Mouse (Mus musculus): ENCODE measurements around the gene Scap. TPM values are rescaled to one million over a fixed set of nuclear protein-coding genes. Genes with fewer than 3 reads are reported as not detected.
A peak's percentile ranks its signal among the peaks of the same experiment; 100 is the strongest.

Scap gene
- 55.1 and 57.3 TPM in 2 replicates for polyA plus RNA-seq (2015; fragmentation: Nextera tagmentation; extraction: Ambion mirVana)

- Histone ChIP-seq H3K4me3 (replicated peaks) (peak within 1 kb of the TSS; percentile 87), H3K9me3 (replicated peaks) (no peaks in the 10 kb centered on the region), H3K36me3 (no peaks in the 10 kb centered on the region), H3K27ac (replicated peaks) (peak within 1 kb of the TSS; percentile 56), H3K9ac (replicated peaks) (peak within 1 kb of the TSS; percentile 68), H3K4me1 (peaks cover 17% of the 10 kb centered on the region), H3K4me2 (peak within 1 kb of the TSS; percentile 93), H3K27me3 (replicated peaks) (no peaks in the 10 kb centered on the region)
- ATAC-seq (ENCODE audit: low FRiP score) = peak; percentile 90
- WGBS = under 1% methylated on average over 65 of the region's 78 CpGs
Observed at GRCm38 (mm10) chr9:110333135-110333895, at the start of gene Scap. Gene Scap (plus strand): TSS chr9:110333288.

DNA sequence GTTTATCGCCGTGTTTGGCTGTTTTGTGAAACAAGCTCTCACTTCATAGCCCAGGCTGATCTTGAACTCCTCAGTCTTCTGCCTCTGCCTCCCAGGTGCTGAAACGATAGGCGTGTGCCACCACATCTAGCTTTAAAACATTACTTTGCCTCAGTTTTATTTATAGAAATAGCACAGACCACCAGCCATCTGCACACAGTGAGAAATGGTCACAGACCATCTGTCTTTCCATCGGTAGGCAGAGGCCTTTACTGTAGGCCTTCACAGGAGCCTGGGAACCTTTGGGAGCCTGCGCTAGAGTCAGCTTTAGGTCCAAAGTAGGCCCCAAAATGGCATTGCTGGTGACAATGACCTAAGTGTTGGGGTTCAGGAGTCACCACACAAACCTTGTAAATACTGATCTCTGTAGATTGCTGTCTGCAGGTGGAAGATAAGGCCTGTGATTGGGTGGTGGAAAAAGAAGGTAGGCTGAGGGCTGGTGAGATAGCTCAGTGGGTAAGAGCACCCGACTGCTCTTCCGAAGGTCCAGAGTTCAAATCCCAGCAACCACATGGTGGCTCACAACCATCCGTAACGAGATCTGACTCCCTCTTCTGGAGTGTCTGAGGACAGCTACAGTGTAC lies 48.9 kb upstream of the Scap start:
- ATAC-seq (ENCODE audit: low FRiP score) = no peak
- peaks cover 3% of the 10 kb centered on the region; the same call in 1 of the 2 replicates for H3K4me1 ChIP-seq
- no peak overlapping the region for H3K4me2 ChIP-seq
- whole genome bisulfite sequencing = 93% methylated on average over 10 of the region's 10 CpGs
- no peak overlapping the region for H3K27ac ChIP-seq (replicated peaks)
- no peaks in the 10 kb centered on the region for H3K9me3 ChIP-seq (replicated peaks)
- no peaks in the 10 kb centered on the region for H3K27me3 ChIP-seq (replicated peaks)
- H3K36me3 ChIP-seq = no peaks in the 10 kb centered on the region
- no peak overlapping the region for H3K4me3 ChIP-seq (replicated peaks)
- no peak overlapping the region for H3K9ac ChIP-seq (replicated peaks)

DNA sequence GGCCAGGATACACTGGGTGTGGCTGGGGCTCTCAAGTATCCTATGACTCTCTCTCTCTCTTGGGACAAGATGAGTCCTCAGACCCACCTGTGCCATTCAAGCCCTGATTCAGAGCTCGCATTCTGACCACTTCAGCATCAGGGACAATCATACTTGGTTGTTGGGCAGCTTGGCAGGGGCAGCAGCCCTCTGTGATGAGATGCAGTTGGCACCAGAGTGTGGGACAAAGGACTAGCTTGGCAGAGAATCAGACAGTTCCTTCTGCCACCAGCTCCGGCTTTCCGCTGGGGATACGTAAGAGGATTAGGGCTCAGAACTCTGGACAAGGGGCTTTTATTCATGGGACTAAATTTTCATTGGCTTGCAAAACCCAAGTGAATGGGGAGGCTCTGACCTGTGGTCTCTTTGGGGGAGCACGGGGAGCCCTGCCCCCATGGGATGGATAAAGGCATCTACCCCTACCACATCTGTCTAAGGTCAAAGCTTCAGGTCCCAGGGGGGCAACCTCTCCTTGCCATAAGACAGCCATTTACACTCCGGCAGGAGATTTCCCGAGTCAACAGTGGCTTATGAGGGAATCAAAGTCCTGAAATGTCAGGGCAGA lies 45.7 kb upstream of the Scap start:
- Histone ChIP-seq H3K4me1 (peaks cover 3% of the 10 kb centered on the region; the same call in 1 of the 2 replicates), H3K4me3 (replicated peaks) (no peak overlapping the region), H3K36me3 (no peaks in the 10 kb centered on the region), H3K4me2 (no peak overlapping the region), H3K27me3 (replicated peaks) (no peaks in the 10 kb centered on the region), H3K9me3 (replicated peaks) (no peaks in the 10 kb centered on the region), H3K27ac (replicated peaks) (0 out of 2 replicates have a peak overlapping the region, but pooled peaks have one; percentile 18), H3K9ac (replicated peaks) (no peak overlapping the region)
- no peak; the same call in 1 of the 2 replicates for ATAC-seq (ENCODE audit: low FRiP score)
- 66% methylated on average over 7 of the region's 7 CpGs for WGBS

DNA sequence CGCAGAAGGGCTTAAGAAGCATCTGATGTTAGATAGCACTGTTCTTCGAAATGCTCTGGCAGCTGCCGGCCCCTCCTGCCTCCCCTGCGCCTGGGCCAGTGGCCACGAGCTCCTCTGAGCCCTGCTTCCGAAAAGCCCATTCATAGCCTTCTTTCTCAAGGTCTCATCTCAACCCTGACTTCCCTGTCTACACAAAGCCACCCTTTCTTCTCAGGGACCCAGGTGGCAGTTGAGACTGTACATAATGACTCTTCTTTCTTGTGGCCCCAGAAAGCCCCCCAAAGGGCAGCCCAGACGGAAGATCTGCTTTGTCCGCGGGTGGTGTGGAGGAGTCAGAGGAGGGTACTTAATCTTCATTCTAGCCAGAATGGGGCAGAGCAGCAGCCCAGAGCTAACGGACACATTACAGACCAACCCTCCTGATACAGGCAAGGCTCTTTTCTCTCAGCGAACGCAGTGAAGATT lies 39.8 kb upstream of the Scap start:
- Histone ChIP-seq H3K9me3 (replicated peaks) (no peaks in the 10 kb centered on the region), H3K4me1 (peaks cover 10% of the 10 kb centered on the region; the same call in 1 of the 2 replicates), H3K9ac (replicated peaks) (no peak overlapping the region), H3K27me3 (replicated peaks) (no peaks in the 10 kb centered on the region), H3K4me3 (replicated peaks) (no peak overlapping the region), H3K4me2 (no peak overlapping the region), H3K27ac (replicated peaks) (no peak overlapping the region), H3K36me3 (no peaks in the 10 kb centered on the region)
- ATAC-seq (ENCODE audit: low FRiP score) = 0 out of 2 replicates have a peak, but pooled peaks have one; percentile 15
- 49% methylated on average over 12 of the region's 12 CpGs for WGBS

DNA sequence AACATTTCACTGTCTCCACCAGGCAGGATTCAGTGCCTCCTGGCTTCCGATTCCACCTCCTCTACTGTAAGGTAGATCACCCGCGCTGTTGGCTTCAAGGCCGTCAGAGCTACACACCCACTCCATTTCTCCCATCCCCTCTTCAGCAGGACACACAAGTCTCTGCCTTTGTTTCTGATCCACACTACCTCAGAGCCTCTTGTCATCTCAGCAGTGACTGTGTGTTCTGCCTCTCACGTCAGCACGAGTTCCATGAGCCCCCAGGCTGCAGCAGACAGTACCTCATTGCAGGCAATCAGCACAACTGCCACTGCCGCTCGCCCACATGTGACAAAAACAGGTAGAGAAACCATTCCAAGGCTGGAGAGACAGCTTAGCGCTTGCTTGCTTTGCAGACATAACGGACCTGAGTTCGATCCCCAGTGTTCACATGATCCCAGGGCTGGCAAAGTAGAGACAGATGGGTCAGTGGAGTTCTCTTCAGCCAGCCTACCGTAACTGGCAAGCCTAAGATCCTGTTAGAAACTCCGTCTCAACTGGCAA lies 39.1 kb upstream of the Scap start:
- Histone ChIP-seq H3K27me3 (replicated peaks) (no peaks in the 10 kb centered on the region), H3K27ac (replicated peaks) (0 out of 2 replicates have a peak overlapping the region, but pooled peaks have one; percentile 15), H3K4me2 (no peak overlapping the region), H3K4me1 (peaks cover 10% of the 10 kb centered on the region; the same call in 1 of the 2 replicates), H3K36me3 (no peaks in the 10 kb centered on the region), H3K4me3 (replicated peaks) (no peak overlapping the region), H3K9ac (replicated peaks) (no peak overlapping the region), H3K9me3 (replicated peaks) (no peaks in the 10 kb centered on the region)
- ATAC-seq (ENCODE audit: low FRiP score) = no peak
- 90% methylated on average over 13 of the region's 13 CpGs for WGBS

DNA sequence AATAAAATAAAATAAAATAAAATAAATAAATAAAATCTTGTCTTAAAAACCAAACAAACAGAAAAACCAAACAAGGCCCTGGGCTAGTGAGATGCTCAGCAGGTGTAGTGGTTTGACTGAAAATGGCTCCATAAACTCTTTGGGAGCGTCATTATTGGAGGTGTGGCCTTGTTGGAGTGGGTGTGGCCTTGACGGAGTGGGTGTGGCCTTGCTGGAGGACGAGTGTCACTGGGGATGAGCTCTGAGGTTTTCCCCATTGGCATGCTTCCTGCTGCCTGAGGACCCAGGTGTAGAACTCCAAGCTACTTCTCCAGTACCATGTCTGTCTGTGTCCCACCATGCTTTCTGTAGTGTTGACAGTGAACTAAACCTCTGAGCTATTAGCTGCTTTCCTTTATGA lies 38.3 kb upstream of the Scap start:
- no peak for ATAC-seq (ENCODE audit: low FRiP score)
- Histone ChIP-seq H3K4me3 (replicated peaks) (no peak overlapping the region), H3K9me3 (replicated peaks) (no peaks in the 10 kb centered on the region), H3K9ac (replicated peaks) (no peak overlapping the region), H3K36me3 (no peaks in the 10 kb centered on the region), H3K27me3 (replicated peaks) (no peaks in the 10 kb centered on the region), H3K27ac (replicated peaks) (no peak overlapping the region), H3K4me1 (peaks cover 10% of the 10 kb centered on the region; the same call in 1 of the 2 replicates), H3K4me2 (no peak overlapping the region)
- 52% methylated on average over 3 of the region's 3 CpGs for WGBS

DNA sequence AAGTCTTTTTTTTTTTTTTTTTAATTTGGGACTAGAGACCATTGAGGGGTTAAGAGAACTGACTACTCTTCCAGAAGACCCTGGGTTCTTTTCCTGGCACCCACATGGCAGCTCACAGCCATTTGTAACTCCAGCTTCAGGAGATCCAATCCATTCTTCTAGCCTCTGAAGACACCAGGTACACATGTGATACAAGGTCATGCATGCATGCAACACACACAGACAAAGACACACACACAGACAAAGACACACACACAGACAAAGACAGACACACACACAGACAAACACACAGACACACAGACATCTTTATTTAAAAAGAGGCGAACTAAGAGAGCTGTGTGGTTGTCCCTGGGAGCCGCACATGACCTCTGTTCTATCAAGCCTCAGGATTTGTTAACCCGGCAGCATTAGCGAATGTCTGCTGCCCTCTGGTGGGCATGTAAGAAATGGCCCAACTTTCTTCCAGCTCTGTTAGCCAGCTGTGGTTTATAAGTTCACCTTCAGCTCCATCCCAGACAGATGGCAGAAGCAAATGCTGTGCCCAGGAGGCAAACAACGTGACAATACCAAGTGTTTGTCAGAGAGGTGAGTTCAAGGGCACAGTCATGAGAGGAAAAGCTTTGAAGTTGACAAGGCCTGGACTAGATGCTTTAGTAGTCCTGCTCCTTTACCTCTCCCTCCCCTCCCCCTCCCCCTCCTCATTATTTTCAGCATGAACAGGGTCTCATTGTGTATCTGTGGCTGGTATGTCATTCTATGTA lies 36.0 kb upstream of the Scap start:
- peaks cover 10% of the 10 kb centered on the region; the same call in 1 of the 2 replicates for H3K4me1 ChIP-seq
- H3K27ac ChIP-seq (replicated peaks) = 0 out of 2 replicates have a peak overlapping the region, but pooled peaks have one; percentile 5
- no peak overlapping the region; the same call in 1 of the 2 replicates for H3K4me2 ChIP-seq
- ATAC-seq (ENCODE audit: low FRiP score) = peak; percentile 70
- H3K27me3 ChIP-seq (replicated peaks) = no peaks in the 10 kb centered on the region
- H3K4me3 ChIP-seq (replicated peaks) = no peak overlapping the region
- WGBS = 0% methylated on average over 5 of the region's 5 CpGs
- H3K36me3 ChIP-seq = no peaks in the 10 kb centered on the region
- H3K9me3 ChIP-seq (replicated peaks) = no peaks in the 10 kb centered on the region
- no peak overlapping the region for H3K9ac ChIP-seq (replicated peaks)

- peak overlapping the region; percentile 70 for H3K9ac ChIP-seq (replicated peaks)
- peak; percentile 51 for ATAC-seq (ENCODE audit: low FRiP score)
- peak overlapping the region; percentile 59 for H3K4me3 ChIP-seq (replicated peaks)
- 4% methylated on average over 4 of the region's 4 CpGs for WGBS
- H3K4me2 ChIP-seq = peak overlapping the region; percentile 82
- peaks cover under 1% of the 10 kb centered on the region; the same call in 1 of the 2 replicates for H3K36me3 ChIP-seq
- H3K4me1 ChIP-seq = peaks cover 34% of the 10 kb centered on the region
- peak overlapping the region; percentile 96 for H3K27ac ChIP-seq (replicated peaks)
- no peaks in the 10 kb centered on the region for H3K9me3 ChIP-seq (replicated peaks)
- no peaks in the 10 kb centered on the region for H3K27me3 ChIP-seq (replicated peaks)
Observed at GRCm38 (mm10) chr9:110304516-110304915, 28.6 kb upstream of the Scap start.

GRCm38 (mm10) chr9:110304969-110305651 lies 28.0 kb upstream of the Scap start, which contains the start of gene Elp6:
Gene Elp6 (plus strand): TSS chr9:110305173.
- ATAC-seq (ENCODE audit: low FRiP score) = peak; percentile 99
- H3K4me1 ChIP-seq = peaks cover 34% of the 10 kb centered on the region
- H3K27ac ChIP-seq (replicated peaks) = peak within 1 kb of the TSS; percentile 96
- H3K36me3 ChIP-seq = peaks cover 6% of the 10 kb centered on the region
- H3K4me3 ChIP-seq (replicated peaks) = peak within 1 kb of the TSS; percentile 59
- H3K9me3 ChIP-seq (replicated peaks) = no peaks in the 10 kb centered on the region
- no peaks in the 10 kb centered on the region for H3K27me3 ChIP-seq (replicated peaks)
- peak within 1 kb of the TSS; percentile 82 for H3K4me2 ChIP-seq
- under 1% methylated on average over 46 of the region's 46 CpGs for WGBS
- H3K9ac ChIP-seq (replicated peaks) = peak within 1 kb of the TSS; percentile 70

GRCm38 (mm10) chr9:110306371-110306770 lies 26.7 kb upstream of the Scap start:
- Histone ChIP-seq H3K36me3 (peaks cover 17% of the 10 kb centered on the region), H3K4me3 (replicated peaks) (0 out of 2 replicates have a peak overlapping the region, but pooled peaks have one; percentile 59), H3K27me3 (replicated peaks) (no peaks in the 10 kb centered on the region), H3K9ac (replicated peaks) (no peak overlapping the region; the same call in 1 of the 2 replicates), H3K4me1 (peaks cover 34% of the 10 kb centered on the region), H3K27ac (replicated peaks) (0 out of 2 replicates have a peak overlapping the region, but pooled peaks have one; percentile 96), H3K9me3 (replicated peaks) (no peaks in the 10 kb centered on the region), H3K4me2 (peak overlapping the region; percentile 82)
- ATAC-seq (ENCODE audit: low FRiP score) = no peak
- WGBS = 95% methylated on average over 5 of the region's 5 CpGs

Measured in neural tube, embryonic 15.5 days (tissue).